Mouse (Mus musculus): ENCODE results near the gene Rnf223.

Gene Rnf223

GRCm38 (mm10) chr4:156130436-156130835, at the start of gene Rnf223:
Rnf223 (plus strand) TSS chr4:156130513.
- no peak for DNase-seq (ENCODE audit: low read depth, low spot score)

DNA sequence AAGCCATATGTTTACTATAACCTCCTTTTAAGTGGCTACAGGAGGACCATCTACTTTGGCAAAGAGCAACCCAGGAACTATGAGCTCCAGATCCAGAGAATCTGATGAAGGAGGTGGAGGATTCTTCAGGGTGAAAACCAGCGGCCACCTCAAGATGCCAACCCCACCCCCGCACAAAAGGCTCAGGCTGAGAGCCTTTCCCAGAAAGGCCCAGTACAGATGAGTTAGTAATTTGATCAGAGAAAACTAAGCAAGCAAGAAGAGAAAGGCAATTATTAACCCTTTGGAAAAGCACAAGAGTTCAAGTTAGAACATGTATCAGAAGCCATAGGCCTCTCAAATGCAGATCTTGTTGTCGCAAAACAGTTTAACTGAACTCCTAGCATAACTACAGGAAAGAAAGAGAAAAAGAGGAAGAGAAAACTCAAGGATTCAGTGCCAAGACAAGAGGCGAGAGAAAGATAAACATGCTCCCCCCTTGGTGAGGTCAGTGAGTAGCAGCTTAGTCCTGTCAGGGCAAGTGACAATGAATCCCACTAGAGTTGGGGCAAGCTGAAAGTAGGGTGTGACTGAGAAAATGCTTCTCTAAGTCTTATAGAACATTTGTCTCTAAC, 47.6 kb upstream of the Rnf223 start:
- no peak for DNase-seq (ENCODE audit: low read depth, low spot score)

DNA sequence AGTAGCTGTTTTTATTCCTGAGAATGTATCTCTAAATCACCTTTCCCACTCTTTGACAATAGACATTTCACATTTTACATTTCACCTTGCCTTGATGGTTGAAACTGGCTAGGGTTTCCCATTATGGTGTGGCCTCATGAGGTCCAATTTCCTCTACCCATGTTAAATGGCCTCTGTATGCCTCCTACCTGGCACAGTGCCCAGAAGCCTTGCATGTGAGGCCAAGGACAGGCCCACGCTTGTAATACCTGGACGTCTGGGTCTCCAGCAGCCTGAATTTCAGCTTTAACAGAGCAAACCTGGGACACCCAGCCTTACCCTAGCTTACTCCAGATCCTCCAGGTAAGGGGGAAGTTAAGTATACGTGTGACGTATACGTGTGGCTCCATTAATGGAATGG, 47.0 kb upstream of the Rnf223 start:
- DNase-seq (ENCODE audit: low read depth, low spot score): no peak

DNA sequence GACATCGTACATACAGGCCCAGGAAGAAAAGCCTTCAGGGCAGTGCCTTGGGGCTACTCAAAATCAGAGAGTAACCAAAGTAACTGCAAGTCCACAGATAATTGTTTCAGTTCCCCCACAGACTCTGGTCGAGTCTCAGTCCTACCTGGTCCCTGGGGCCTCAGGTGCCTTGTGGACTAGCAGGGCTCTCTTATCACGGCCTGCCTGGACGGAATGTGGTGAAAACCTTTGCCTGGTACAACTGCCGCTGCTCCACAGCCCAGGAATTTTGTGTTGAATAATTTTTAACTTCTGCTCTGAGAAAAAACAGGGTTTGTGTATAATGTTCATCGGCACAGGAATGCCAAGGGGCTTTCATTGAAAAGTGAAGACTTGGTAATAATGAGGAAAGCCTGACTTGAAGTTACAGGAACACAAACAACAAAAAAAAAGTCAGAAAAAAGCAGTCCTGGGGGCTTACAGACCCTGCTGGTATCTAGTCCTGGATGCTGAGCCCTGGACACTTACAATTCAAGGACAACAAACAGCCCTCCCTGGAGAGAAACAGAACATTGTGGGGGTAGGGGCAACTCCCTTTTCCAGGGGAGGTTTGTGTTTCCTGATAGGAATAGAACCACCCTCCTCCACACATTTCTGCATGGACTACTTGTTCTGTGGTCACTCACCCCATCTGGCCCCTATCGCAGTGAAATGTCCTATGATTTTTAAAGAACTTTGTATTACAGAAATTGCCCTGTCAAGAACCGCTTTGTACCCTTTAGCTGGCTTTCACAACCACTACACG, 46.0 kb upstream of the Rnf223 start:
- no peak for DNase-seq (ENCODE audit: low read depth, low spot score)

DNA sequence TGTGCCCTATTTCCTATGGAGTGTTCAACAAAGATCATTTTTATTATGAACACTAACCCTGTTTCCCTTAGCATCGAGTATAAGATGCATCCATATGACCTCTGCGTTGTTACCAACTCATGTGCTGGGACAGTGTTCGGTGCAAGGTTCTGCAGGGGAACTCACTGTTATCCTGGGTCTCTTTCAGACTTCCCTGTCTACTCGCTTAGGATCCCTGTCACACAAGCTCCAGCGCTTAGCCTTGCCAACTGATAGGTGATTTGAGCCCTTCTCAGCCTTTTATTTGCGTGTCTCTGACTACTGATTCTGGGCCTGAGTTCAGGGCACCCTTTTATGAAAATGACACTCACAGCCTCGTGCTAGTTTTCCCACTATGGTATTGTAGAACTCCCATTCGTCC, 45.1 kb upstream of the Rnf223 start:
- no peak for DNase-seq (ENCODE audit: low read depth, low spot score)

DNA sequence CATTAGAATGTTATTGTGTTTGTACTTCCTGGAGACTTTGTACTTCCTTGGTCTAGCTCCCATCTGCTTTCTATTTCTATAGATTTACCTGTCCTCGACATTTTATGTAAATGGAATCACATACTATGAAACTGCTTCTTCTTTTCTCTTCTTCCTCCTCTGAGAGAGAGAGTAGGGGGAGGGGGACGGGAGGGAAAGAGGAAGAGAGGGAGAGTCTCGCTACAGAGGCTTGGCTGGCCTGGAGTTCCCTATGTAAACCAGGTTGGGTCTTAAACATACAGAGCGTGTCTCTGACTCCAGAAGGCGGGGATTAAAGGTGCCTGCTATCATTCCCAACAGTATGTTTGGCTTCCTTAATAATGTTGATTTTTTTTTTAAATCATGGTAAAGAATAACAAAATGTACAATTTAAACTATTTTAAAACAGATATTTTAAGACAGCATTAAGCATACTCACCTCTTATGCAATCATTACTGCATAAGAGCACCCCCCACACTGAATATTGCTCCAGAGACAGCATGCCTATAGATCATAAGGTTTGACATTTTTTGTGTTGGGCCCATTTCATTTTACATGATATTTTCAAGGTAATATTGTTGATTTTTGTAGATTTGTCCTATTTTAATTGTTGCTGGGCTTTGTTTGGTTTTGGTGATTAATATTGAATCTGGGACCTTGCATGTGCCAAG, 42.8 kb upstream of the Rnf223 start:
- DNase-seq (ENCODE audit: low read depth, low spot score): no peak

GRCm38 (mm10) chr4:156091236-156091635, 39.1 kb upstream of the Rnf223 start:
- DNase-seq (ENCODE audit: low read depth, low spot score): no peak

DNA sequence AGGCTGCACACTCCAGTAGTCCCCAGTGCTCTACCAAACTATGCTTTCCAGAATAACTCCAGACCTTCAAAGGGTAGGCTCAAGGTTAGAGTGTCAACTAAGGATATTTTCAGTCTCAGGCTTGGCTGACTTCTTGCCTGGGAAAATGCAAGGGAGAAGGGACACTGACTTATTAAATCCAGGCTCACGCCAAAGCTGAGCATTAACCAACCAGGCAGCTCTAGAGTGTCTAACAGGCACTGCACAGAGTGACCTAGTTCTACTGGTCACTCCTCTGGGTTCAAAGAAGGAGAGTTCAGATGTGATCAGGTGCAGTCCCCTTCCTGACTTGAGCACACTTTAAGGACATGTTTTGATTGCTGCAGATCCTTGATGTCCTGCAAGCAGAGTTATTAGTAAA, 37.5 kb upstream of the Rnf223 start:
- no peak for DNase-seq (ENCODE audit: low read depth, low spot score)

- no peak for DNase-seq (ENCODE audit: low read depth, low spot score)
Measured at GRCm38 (mm10) chr4:156093758-156094157, 36.6 kb upstream of the Rnf223 start.

GRCm38 (mm10) chr4:156096191-156096590, 34.1 kb upstream of the Rnf223 start:
- no peak for DNase-seq (ENCODE audit: low read depth, low spot score)

DNA sequence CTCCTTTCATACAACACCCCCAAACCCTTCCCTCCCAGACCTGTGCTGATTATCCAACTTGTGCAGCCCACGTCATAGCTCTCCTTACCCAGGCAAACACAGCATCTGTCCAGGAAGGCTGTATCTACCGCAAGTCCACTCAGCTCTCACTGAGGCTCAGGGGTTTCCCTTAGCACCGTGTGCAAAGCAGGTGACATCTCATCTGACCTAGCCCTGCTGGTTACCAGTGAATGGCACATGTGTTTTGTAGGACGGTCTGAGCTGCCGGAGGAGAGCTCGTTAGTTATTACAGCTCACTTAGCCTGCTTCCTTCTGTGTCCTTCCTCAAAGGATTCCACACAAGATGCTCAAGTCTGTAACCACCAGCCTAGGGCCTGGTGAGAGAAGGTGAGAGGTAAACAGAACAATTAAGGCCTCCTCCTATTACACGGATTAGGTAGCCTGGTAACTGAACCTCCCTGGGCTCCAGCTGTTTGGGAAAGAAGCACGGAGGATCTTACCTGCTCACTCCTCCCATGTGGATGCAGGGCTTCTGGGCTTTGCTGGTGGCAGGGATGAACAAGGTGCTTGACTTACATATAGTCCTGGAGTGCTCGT, 32.4 kb upstream of the Rnf223 start:
- DNase-seq (ENCODE audit: low read depth, low spot score): no peak

GRCm38 (mm10) chr4:156099427-156099826, 30.9 kb upstream of the Rnf223 start:
- DNase-seq (ENCODE audit: low read depth, low spot score): no peak

- no peak for DNase-seq (ENCODE audit: low read depth, low spot score)
Measured at GRCm38 (mm10) chr4:156100501-156100900, 29.8 kb upstream of the Rnf223 start.

- DNase-seq (ENCODE audit: low read depth, low spot score): no peak
Measured at GRCm38 (mm10) chr4:156101481-156101903, 28.8 kb upstream of the Rnf223 start.

DNA sequence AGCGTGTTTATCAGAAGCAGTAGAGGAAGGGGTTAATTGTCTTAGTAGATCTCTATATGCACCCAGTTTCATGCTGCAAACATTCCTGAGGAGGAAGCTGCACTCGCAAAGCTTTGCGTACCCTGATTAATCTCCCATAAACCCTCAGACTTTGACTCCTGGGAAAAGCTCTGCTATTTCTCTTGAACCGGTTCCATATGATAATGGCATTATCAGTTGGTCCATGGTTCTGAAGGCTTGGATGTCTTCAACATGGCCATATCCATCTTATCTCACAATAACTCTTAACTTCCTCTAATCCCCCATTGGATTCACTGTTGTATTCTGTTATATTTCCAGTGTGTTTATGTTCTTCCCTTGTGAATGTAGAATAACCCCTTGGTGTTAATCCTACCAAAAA, 27.0 kb upstream of the Rnf223 start:
- no peak for DNase-seq (ENCODE audit: low read depth, low spot score)

- peak; percentile 67 for DNase-seq (ENCODE audit: low read depth, low spot score)
Measured at GRCm38 (mm10) chr4:156108606-156109546, 21.4 kb upstream of the Rnf223 start.

DNA sequence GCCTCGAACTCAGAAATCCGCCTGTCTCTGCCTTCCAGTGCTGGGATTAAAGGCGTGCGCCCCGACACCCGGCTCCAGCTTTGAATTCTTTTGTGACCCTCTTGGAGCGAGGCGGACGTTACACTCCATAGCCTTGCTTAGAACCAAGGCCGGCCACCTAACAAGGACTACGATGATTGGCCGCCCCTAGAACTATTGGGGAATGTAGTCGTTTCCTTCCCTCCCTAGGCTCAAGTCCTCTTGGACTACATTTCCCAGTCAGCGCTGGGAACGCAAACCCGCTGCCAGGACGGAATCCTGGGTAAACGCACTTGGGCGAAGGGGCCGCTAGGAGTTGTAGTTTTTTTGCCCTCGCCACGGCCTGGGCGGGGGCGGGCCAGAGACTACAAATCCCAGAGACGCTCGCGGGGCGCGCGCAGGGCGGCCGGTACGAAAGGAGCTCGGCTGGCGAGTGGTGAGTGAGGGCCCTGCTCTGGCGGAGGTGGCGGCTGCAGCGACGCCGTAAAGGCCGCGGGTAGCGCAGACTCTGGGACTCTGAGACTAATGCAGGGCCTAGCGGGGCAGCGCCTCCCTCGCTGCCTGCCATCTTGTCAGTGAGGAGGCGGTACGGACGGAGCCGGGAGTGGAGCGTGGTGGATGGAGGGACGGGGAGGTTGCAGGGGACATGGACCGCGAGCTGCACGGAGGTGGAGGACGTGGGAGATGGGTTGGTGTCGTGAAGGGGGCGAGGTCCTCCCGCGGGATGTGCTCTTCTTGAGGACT, 20.6 kb upstream of the Rnf223 start, which contains the start of gene 9430015G10Rik:
Gene 9430015G10Rik, plus strand, starts transcription at position 413 of the 762 bp plus-strand sequence.
- DNase-seq (ENCODE audit: low read depth, low spot score): peak; percentile 99

DNA sequence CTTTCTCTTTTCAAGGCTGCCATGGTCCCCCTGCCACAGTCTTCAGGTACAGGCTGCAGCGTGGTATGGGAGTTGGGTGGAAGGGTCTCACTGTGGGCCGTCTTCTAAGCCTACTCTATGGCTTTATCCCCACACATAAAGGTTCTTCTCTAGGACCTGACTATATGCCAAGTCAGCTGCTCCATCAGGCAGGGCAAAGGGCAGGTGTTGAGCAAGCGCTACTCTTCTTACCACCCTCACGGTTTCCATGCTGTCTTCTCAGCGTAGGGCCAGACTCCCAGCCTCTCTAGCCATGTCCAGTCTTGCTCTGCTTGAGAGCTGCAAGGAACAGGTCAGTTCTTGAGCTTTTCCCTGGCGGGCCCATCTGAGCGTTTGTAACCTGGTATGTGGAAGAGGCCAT, 6.2 kb upstream of the Rnf223 start:
- no peak for DNase-seq (ENCODE audit: low read depth, low spot score)

- DNase-seq (ENCODE audit: low read depth, low spot score): no peak
Measured at GRCm38 (mm10) chr4:156125393-156125792, 4.9 kb upstream of the Rnf223 start.

DNA sequence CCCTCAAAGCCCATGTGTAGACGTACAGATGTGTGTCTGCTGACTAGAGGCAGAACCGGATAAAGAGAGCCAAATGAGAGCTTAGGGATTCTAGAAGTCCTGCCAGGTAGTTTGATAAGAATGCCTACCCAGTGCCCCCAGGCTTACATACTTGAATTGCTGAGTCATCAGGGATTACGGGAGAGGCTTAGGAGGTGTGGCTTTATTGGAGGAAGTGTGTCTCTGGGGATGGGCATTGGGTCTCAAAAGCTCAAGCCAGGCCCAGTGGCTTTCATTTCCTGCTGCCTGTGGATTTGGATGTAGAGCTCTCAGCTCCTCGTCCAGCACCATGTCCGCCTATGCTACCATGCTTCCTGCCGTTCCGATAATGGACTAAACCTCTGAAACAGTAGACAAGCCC, 3.5 kb upstream of the Rnf223 start:
- no peak for DNase-seq (ENCODE audit: low read depth, low spot score)
